Mouse (Mus musculus) cerebellum, adult 9-11 months (tissue): ENCODE measurements at regions not wholly inside any gene's neighbourhood (a gene's known extent, or its start where the extent isn't known, plus 50 kb on each side); places are given as distances from the start of the nearest gene placed in this dataset.

Source experiments
- DNase-seq: peaks from one replicate; pipeline ENCODE4 v3.0.0; 2022

DNA sequence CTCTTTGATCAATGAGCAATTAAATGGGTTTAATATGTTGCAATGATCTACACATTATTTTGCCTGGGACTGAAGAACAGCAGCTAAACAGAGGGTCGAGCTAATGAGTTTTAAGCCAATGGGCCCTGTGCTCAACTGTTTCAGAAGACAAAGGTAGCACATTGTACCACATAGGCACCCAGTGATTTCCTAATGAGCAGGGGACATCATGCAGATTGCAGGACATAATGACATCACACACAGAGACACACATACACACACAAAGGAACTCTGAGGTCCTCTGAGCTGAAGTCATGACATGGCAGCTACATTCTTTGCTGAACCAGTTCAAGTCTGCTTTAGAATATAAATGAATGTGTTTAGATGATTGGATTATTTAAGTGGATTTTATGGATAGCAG lies 71.9 kb downstream of the Zfp330 start:
- DNase-seq, result no peak

DNA sequence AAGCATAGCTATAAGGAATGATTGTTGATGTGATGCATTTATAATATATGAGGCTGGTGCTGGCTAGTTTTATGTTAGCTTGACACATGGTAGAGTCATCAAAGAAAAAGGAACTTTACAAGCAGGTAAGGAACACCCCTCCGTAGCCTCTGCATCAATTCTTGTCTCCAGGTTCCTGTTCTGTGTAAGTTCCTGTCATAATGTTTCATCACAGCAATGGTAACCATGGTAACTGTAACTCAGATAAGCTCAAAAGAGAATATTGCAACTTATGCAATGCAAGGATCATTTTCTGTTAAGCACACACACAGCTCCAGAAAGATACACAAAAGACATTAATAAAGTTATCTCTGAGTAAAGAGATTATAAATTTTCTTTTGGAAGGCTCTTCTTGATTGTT lies 73.5 kb downstream of the Zfp330 start:
- DNase-seq, result no peak

DNA sequence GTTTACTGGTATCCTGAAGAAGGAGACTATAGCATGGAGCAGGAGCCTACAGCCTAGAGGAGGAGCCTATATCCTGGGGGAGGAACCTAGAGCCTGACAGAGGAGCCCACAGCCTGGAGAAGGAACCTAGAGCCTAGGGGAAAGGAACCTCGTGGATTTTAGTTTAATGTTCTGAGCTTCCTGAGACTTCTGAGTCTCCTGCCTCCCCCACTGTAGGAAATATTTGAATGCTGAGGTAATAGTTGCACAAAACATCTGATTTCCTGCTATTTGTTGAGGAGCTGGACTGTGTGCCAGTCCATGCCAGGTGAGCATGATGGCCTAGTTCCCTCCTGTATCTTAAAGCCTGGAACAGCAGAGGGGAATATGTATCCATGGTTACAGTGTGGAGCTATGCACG lies 74.7 kb downstream of the Zfp330 start:
- no peak for DNase-seq

DNA sequence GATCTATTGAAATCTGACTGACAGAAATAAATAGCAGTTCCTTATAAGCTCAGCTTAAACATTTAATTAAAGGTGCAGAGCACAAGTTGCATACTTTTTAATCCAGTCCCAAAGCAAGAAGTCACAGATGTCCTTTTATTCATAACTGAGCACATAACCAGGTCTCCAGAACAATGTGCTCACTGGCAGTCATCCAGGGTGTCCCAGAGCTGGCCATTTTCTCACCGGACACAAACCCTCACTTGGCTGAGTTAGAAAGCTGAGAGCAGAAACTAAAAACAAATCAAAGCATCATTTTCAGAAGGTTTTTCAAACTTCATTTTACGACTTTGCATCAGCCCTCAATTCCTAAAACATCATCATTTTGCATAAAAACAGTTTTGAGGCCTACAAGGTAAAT lies 75.9 kb downstream of the Zfp330 start:
- no peak for DNase-seq

DNA sequence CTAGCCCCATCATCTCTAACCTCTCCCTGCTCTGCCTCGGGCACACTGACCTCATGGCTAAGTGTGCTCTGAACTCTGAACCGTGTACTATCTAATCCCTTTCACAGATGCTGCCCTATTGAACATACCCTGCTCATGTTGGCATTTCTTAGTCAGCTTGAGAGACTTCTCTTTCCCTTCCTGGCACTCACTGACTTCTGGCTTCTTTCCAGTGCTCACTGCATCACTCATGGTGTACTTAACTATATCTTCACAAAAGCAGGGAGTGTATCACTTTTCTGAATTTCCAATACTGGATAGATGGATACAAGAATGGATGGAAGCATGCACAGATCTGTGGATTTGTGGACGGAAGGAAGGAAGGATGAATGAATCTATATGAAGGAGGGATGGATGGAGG lies 80.9 kb downstream of the Zfp330 start:
- DNase-seq, result no peak

DNA sequence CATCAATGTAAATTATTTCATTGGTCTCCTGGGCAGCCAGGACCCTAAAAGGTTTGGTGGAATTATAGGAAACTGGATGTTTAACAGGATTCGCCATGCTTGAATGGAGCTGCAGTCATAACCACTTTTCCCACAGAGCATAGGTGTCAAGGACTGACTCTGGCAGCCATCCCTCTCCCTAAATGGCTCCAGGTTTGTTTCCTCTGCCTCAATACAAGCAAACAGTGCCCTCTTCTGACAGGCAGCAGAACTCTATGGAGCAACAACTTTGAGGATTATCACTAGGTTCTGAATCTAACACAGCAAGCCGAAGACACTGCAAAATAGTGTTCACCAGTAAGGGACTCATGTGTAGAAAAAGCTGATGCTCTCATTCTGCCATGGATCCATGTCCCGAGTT lies 84.6 kb downstream of the Zfp330 start:
- DNase-seq, result peak; percentile 41

DNA sequence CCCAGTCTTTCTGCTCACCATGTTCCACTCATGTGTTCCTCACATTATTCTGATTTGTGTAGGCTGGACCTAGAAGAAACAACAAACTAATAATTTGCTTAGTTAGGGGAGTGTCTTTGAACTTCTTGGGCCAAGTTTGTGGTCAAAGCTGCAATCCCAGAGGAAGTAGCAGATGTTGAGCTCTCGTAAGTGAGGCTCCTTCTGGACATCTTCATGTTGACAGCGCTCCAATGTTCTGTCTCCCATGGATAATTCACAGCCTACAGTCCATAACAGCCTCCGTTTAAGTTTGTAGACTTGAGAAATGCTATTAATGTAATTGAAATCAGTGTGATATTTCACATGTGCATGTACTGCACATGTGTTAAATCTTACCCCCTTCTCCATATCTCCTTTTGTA lies 88.0 kb downstream of the Zfp330 start:
- DNase-seq, result no peak

DNA sequence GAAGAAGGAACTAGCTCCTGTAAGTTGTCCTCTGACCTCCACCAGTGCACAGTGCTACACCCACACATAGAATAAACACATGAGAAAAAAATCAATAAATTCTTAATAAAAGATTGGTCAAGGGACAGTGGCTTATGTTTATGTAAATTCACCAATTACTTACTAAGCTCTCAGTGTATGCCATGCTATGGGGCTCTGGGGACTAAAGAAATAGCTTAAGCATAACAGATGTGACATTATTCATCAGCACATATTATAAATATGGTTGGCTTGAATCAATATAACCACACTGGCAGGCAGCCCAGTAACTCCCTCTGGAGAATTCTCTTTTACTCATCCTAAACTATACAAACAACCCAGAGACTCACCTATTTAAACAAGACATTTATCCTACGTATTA lies 95.2 kb downstream of the Zfp330 start:
- DNase-seq, result no peak

DNA sequence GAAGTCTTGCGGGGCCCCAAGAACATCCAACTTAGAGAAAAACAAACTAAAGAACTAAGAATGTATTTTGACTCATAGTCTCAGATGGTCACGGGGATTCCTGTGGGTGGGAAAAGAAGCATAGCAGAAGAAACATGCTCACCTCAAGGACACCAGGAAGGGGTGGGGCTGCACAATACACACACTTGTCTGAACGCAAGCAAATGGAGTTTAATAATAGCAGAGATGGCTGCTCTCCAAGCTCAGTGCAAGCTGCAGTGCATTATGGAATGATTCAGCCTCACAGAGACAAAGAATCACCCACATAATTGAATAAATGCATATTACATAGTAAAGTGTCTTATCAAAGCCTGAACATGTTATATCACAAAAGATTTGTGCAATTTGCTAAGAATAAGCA lies 96.2 kb downstream of the Zfp330 start:
- DNase-seq, result no peak

DNA sequence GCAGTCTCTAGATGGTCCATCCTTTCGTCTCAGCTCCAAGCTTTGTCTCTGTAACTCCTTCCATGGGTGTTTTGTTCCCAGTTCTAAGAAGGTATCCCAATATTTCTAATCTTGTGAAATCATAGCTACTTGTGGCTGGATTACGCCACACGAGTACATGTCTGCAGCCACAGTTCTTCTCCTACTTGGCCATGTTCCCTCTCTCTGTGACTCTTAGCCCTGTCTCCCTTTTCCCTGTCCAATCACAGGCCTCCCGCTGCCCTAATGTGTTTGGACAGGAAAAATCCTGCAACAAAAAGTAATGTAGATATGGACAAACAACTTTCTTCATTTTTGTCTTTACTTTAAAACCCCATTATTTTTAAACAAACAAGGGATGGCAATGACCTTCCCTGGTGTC lies 104.7 kb downstream of the Zfp330 start:
- DNase-seq, result no peak

DNA sequence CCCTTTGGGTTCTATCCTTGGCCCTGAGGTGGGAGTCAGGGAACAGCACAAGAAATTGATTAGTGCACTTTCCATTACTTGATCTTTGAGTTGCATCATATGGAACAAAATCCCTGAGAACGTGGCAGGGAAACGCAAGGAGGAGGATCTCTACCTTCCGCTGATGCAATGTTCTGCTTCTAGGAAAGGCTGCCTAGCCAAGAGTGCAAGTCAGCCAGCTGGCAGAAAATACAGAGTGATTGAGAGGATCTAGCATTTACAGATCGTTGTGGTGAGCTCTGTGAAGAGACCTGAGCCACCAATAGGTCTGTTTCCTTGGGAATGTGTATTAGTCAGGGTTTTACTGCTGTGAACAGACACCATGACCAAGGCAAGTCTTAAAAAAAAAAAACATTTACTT lies 108.8 kb downstream of the Zfp330 start:
- no peak for DNase-seq

DNA sequence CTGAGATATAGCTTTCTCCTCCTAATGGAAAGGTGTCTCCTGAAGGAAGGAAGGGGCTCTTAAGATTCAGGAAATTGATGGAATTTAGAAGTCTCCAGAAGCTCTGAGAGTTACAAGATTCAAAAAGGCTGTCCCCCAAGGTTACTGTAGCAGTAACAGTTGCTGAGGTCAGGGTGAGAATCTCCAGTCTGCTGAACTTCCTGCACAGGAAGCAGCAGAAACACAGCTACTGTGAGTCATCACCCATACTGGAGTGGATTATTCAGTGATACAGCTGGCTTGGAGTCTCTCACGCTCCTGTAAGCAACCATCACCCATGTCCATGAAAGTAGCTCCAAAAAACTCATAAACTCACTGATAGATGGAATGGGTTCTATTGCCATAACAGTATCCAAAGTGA lies 133.5 kb downstream of the Zfp330 start:
- no peak for DNase-seq

DNA sequence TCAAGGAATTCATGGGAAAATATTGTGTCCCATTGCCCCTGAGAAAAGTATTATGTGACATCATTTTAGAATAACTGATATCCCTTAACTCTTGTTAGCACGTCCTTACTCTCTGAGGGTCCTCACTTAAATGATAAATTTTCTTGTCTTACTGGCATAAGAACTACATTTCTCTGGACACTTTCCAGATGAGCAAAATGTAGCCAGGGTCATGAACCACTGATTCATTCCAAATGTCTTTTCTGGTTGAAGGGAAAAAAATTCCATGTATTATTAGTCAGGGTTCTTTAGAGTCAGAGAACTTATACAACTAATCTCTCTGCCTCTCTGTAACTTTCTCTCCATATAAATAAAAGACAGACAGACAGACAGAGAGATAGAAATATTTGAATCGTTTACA lies 143.5 kb downstream of the Zfp330 start:
- DNase-seq, result no peak

DNA sequence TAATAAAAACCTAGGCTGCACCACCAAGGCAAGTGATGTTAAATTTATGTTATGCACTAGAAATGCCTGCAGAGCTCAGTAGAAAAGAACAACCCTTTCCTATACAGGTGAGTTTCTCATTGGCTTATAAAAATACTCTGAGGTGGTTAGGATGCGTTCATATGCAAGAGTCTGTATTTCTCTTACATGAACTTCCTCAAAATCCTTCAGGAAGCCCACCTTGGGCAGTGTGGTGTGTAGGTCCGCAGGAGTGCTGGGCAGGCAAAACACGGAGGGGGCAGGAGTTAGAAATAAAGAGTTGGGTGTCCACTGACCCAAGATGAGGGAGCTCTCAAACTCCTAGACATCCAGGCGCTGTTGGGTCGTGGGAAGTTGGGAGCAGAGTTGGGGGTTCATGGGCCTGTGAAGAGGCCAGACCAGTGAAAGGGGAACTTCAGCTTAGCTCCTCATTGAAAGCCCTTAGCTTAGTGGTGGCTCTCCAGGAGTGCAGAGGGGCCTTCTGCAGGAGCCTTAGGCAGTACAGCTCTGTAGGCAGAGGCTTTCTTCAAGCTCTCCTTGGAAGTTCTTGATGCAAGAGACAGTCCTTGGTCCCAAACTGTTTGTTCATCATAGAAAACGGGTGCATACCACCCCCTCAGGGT lies 150.0 kb downstream of the Zfp330 start:
- DNase-seq, result no peak

DNA sequence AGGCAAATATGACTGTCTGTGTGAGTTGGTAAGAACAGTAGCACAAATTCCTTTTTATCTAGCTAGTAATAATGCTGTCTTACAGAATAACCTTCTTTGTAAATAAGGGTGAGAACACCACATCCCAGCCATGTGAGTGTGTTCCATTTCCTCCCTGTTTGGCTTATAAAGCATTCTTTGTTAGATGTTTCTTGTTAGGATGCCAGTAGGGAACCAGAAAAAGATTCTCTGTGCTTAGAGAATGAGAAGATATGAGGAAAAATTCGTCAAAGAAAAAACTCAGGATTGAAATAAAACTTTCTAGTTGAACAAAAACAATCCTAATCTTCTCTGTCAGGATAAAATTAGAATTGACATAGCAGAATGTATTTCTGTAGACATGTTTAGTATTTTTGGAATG lies 155.3 kb downstream of the Zfp330 start:
- DNase-seq, result no peak

DNA sequence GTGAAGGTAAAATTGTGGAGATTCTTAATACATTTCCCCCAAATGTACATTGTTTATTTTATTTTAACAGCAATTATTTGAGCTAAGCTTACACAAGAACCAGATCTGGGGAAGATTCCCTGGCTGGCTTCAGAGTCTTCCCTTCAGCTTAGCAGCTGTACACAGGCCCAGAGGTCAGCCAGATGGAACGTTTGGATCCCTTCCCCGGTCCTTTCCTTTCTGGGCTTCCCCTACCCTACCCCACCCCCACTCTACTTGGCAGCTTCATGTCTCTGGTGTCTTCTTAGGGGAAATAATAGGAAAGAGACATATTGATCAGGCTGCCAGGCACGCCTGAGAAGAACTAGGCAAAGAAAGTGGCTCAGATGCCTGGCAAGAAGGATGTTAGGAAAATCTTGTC lies 172.4 kb downstream of the Zfp330 start:
- no peak for DNase-seq

DNA sequence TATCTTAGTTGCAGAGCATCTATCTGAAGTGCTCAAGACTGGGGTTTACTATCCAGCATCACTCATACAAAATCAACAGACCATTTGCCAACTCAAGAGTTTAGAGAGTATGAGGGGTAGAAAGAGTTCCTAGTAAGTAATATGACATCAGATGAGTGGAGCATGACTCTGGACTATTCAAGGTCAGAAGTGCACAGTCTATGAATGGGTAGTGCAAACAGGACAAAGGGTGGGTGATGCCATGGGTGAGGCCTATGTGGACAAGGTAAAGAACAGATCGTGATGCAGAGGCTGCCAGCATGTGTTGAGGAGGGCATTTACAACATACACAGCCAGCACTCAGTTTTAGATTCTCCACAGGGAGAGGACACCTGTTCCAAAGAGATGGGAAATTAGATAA lies 170.4 kb upstream of the Il15 start:
- no peak for DNase-seq

DNA sequence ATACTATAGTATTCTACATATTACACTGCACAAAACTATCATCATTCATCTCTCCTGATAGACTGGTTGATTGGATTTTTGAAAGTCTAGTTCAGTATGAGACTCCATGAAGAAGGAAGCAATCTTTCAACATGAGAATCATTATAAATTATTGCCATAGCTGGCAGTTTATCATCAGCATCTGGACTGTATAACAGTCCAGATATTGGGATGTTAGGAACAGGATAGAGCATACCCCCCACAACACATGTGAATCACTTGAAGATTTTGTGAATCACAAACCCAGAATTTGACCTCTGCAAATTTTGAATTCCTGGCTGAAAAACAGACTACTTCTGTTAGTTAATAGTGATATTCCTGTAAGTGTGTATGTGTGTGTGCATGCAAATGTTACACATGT lies 135.1 kb upstream of the Il15 start:
- DNase-seq, result no peak

DNA sequence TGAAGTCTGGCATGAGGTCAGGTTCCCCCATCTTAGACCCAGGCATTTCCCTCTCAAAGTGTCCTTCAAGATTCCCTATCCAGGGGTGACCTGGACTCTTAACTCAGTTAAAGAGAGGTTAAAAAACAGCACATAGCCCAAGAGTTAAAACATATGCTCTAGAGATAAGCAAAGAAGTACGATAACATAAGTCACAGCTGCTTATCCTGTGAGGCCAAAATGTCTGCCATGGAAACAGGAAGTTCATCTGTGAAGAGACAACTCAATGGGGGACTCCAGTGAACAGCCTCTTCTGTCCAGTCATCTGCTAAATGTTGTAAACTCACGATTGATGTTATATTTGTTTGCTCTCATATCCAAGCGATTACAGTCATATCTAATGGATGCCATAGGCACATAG lies 126.1 kb upstream of the Il15 start:
- DNase-seq, result no peak

DNA sequence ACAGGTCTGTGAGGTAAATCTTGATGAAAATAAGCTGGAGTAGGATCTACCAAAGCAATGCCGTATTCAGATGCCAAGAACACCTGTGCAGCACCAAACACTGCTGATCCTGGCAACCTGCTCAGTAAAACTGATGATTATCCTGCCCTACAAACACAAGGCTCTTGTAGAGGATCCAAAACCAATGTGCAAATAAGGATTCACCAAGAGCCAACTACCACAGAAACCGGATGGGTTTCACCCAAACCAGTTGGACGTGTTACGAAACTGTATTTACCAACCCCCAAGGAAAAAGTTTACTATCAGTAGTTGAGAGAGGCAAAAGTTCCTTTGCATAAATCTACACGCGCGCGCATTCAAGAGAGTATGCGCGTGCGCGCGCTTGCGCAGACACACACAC lies 120.8 kb upstream of the Il15 start:
- no peak for DNase-seq

DNA sequence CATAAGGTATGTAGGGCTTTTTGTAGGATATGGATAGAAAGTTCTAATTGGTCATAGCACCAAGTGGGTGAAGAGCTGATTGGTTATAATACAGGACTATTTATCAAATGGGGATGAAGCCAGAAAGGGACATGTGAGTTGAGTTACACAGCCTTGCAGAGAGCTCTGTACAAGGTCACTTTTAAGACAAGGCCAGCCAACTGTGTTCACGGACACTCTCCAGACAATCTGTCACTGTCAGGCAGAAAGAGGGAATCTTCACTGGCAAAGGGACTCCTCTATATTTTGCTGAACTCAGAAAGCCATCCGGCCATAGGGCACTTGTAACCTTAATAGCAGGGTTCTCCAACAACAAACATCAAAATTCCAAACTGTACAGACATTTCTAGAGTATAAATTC lies 95.5 kb upstream of the Il15 start:
- peak; percentile 4 for DNase-seq

DNA sequence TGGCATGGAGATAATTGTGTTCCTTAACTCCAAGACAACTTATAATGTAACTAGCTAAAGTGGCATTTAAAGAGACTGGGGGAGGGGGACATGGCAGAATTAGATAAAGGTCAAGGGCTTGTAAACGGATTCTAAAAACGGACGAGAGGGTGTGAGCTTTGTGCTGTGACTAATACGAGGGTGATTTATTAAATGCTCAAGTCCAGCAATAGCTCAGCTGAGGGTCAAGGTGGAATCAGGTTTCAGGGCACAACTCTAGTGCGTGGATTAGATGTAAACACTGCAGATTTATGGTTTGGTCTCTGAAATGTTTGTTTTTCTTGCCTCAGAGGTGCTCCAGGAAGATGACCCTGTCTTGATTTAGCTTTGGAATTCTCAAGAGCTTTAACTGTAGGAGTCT lies 74.8 kb upstream of the Il15 start:
- no peak for DNase-seq

DNA sequence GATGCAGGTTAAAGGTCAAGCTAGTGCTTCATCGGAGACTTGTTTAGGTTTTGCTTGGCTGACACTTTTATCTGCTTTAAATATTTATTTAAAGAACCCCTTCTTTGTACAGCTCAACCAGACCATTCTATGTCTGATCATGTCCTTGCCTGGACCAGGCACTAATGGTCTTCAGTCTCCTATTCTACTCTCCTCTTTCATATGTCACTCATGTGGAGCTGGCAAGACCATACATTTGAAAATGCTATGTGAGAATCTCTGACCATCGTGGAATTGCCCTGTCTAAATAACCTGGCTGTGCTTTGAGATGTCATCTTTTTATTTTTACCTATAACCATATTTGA lies 74.4 kb upstream of the Il15 start:
- no peak for DNase-seq

DNA sequence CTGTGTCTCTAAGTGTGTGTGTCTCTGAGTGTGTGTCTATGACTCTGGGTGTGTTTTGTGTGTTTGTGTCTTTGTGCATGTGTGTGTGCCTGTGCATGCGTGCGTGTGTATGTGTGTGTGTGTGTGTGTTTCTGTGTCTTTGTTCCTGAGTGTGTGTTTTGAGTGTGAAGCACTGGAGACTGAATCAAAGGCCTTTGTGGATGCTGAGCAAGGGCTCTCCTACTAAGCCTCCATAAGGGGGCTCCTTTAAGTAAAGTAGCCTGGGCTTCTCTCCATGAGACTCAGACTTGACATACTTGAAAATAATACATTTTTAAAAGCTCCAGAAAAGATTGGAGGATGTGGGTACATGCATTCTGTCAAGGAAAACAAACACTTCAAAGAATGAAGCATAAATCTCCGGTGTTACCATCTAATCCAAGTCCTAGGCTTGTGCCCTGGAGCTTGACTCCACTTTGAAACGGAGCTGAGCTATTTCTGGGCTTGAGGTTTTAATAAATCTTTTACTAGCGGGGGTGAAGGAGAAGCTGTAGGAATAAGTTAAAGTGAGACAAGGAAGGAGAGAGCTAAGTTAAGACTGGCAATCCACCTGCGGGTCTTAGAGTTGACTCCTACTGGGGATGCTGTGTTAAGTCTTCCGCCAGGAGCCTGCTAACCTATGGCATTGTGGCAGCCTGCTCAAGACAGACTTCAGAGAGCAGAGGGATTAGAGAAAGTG lies 73.8 kb upstream of the Il15 start:
- DNase-seq, result no peak

DNA sequence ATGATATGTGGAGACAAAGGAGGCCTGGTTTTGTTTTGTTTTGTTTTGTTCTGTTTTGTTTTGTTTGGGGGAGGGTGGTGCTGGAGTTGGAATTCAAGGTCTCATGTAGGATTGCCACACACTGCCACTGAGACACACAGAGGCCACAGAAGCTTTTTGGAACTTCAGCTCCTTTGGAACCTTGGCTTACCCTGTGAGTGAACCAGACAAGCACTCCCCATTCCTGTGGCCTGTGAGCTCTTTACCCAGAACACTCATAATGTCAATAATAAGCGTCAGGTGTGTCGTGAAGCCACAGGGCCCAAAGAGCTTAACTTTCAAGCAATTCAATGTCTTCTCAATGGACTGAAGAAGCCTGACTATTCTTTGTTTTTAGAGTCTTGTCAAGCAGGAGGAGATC lies 70.2 kb upstream of the Il15 start:
- DNase-seq, result no peak
